15 mouse cellular contexts compared by ENCODE assay signal in the genomic region with DNA sequence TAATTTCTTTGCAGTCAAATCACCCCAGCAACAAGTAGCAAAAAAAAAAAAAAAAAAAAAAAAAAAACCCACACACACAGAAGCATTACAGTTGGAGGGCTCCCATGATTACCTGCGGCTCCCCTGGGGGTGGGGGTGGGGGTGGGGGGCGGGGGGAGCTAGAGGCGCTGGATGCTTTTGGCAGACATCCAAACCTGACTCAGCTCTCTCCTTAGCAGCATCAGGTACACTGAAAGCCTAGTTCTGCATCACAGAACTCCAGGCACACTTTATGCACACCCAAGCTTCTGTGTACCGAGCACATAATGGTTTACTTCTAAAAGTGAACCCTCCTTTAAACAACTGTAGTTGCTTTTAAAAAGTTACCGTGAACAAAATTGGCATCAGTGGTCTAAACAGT. TPM values are rescaled to one million over a fixed set of nuclear protein-coding genes. Genes with fewer than 3 reads are reported as not detected.
DNase-seq lines count a peak whose midpoint lies in the region; ATAC-seq and TF ChIP-seq lines count a peak whose summit lies in the region.
"Had no signal": no experiment of that assay in that cellular context is flagged by ENCODE, and none has a peak within 500 bp of the region (broad histone marks: within the 10 kb centered on the region; RNA-seq: fewer than 3 reads in every experiment).

No protein-coding gene starts in this region.

- 0 out of 2 replicates have a peak, but pooled peaks have one; percentile 52 for ATAC-seq in kidney, embryonic 15.5 days (replicated peaks; ENCODE audit: low FRiP score)
- ATAC-seq in forebrain, embryonic 14.5 days: 0 out of 2 replicates have a peak, but pooled peaks have one; percentile 11
- ATAC-seq in midbrain, postnatal 0 days (ENCODE audit: low FRiP score): no peak
- no peak for ATAC-seq in liver, postnatal 0 days
- ATAC-seq: intestine, embryonic 16.5 days had no signal

- no peak overlapping the region for H3K27ac ChIP-seq in kidney, embryonic 15.5 days
- H3K27ac ChIP-seq in forebrain, embryonic 14.5 days (ENCODE audit: low read depth, low read length): no peak overlapping the region
- no peak overlapping the region for H3K27ac ChIP-seq in midbrain, postnatal 0 days (ENCODE audit: low read depth, low read length)
- H3K27ac ChIP-seq in liver, postnatal 0 days (ENCODE audit: low read depth): no peak overlapping the region
- H3K27ac ChIP-seq: embryonic facial prominence, embryonic 15.5 days; layer of hippocampus, adult 2 months had no signal

- H3K4me2 ChIP-seq in kidney, embryonic 15.5 days: no peak overlapping the region
- peak overlapping the region; percentile 23; the same call in 1 of the 2 replicates for H3K4me2 ChIP-seq in forebrain, embryonic 14.5 days (ENCODE audit: low read length)
- H3K4me2 ChIP-seq in midbrain, postnatal 0 days (ENCODE audit: low read depth, low read length, poor library complexity, severe bottlenecking): peak overlapping the region; percentile 61
- no peak overlapping the region for H3K4me2 ChIP-seq in liver, postnatal 0 days (ENCODE audit: low read depth, low read length)
- H3K4me2 ChIP-seq: embryonic facial prominence, embryonic 15.5 days had no signal

- H3K4me3 ChIP-seq in kidney, embryonic 15.5 days (replicated peaks): no peak overlapping the region
- H3K4me3 ChIP-seq in forebrain, embryonic 14.5 days (ENCODE audit: low read depth, low read length): no peak overlapping the region
- peak overlapping the region; percentile 27 for H3K4me3 ChIP-seq in midbrain, postnatal 0 days (ENCODE audit: low read depth, low read length)
- no peak overlapping the region for H3K4me3 ChIP-seq in liver, postnatal 0 days (ENCODE audit: low read depth, low read length)
- H3K4me3 ChIP-seq: embryonic facial prominence, embryonic 15.5 days; layer of hippocampus, adult 2 months had no signal

- WGBS in kidney, embryonic 15.5 days: 23% methylated on average over 5 of the region's 5 CpGs
- WGBS in forebrain, embryonic 14.5 days: 13% methylated on average over 5 of the region's 5 CpGs
- WGBS in midbrain, postnatal 0 days: 19% methylated on average over 5 of the region's 5 CpGs
- 35% methylated on average over 5 of the region's 5 CpGs for WGBS in liver, postnatal 0 days (ENCODE audit: insufficient replicate concordance)

- H3K9ac ChIP-seq in kidney, embryonic 15.5 days: no peak overlapping the region
- no peak overlapping the region for H3K9ac ChIP-seq in forebrain, embryonic 14.5 days (ENCODE audit: low read length)
- H3K9ac ChIP-seq in midbrain, postnatal 0 days (replicated peaks; ENCODE audit: low read length, poor library complexity, severe bottlenecking): no peak overlapping the region
- no peak overlapping the region for H3K9ac ChIP-seq in liver, postnatal 0 days (replicated peaks)
- H3K9ac ChIP-seq: embryonic facial prominence, embryonic 15.5 days had no signal

- TF ChIP-seq EP300 in liver, postnatal 0 days (IDR thresholded peaks at IDR 0.05; ENCODE audit: low read depth): no peak

- TF ChIP-seq CTCF in midbrain, postnatal 0 days (IDR thresholded peaks at IDR 0.05): no peak
- no peak for TF ChIP-seq CTCF in liver, postnatal 0 days (IDR thresholded peaks at IDR 0.05; ENCODE audit: low read depth)

- peaks cover 14% of the 10 kb centered on the region for H3K27me3 ChIP-seq in kidney, embryonic 15.5 days
- no peaks in the 10 kb centered on the region for H3K27me3 ChIP-seq in forebrain, embryonic 14.5 days (replicated peaks; ENCODE audit: control insufficient read depth, insufficient read depth, low read length)
- H3K27me3 ChIP-seq in midbrain, postnatal 0 days (ENCODE audit: insufficient read depth, low read length): no peaks in the 10 kb centered on the region
- peaks cover 8% of the 10 kb centered on the region for H3K27me3 ChIP-seq in liver, postnatal 0 days (ENCODE audit: insufficient read depth, low read length)

- no peaks in the 10 kb centered on the region for H3K9me3 ChIP-seq in kidney, embryonic 15.5 days (replicated peaks)
- no peaks in the 10 kb centered on the region for H3K9me3 ChIP-seq in forebrain, embryonic 14.5 days (replicated peaks; ENCODE audit: control insufficient read depth, low read length)
- no peaks in the 10 kb centered on the region for H3K9me3 ChIP-seq in midbrain, postnatal 0 days (ENCODE audit: low read length)
- no peaks in the 10 kb centered on the region for H3K9me3 ChIP-seq in liver, postnatal 0 days (ENCODE audit: low read length)
- H3K9me3 ChIP-seq: embryonic facial prominence, embryonic 15.5 days had no signal

- peaks cover 10% of the 10 kb centered on the region for H3K4me1 ChIP-seq in kidney, embryonic 15.5 days
- H3K4me1 ChIP-seq in forebrain, embryonic 14.5 days (ENCODE audit: control insufficient read depth, insufficient read depth, low read length): peaks cover 5% of the 10 kb centered on the region; the same call in 1 of the 2 replicates
- no peaks in the 10 kb centered on the region for H3K4me1 ChIP-seq in midbrain, postnatal 0 days (ENCODE audit: insufficient read depth, low read length)
- H3K4me1 ChIP-seq in liver, postnatal 0 days (ENCODE audit: insufficient read depth): no peaks in the 10 kb centered on the region

- no peak for DNase-seq in kidney, postnatal 14 days
- peak; percentile 4 for DNase-seq in NIH3T3 (ENCODE audit: low read depth)
- peak; percentile 51 for DNase-seq in forebrain, embryonic 14.5 days (ENCODE audit: low spot score)
- DNase-seq in midbrain, postnatal 0 days (ENCODE audit: low spot score): peak; percentile 61
- DNase-seq in liver, postnatal 0 days: no peak
- no peak for DNase-seq in ovary, adult 18-20 months (ENCODE audit: low spot score)
- DNase-seq: heart, adult 18-20 months; right cerebral cortex, postnatal 25 days had no signal

- H3K36me3 ChIP-seq in kidney, embryonic 15.5 days: no peaks in the 10 kb centered on the region
- no peaks in the 10 kb centered on the region for H3K36me3 ChIP-seq in forebrain, embryonic 14.5 days (ENCODE audit: control insufficient read depth, insufficient read depth, low read length)
- no peaks in the 10 kb centered on the region for H3K36me3 ChIP-seq in midbrain, postnatal 0 days (ENCODE audit: insufficient read depth, low read length)
- H3K36me3 ChIP-seq in liver, postnatal 0 days (replicated peaks; ENCODE audit: insufficient read depth, low read length): no peaks in the 10 kb centered on the region
- H3K36me3 ChIP-seq: embryonic facial prominence, embryonic 15.5 days had no signal

RNA-seq across cellular contexts. Expression of a gene that starts 2.0 kb away (rescaled TPM):
- 0.96 and 1.4 TPM in 2 replicates for polyA plus RNA-seq in kidney, embryonic 15.5 days (2015; fragmentation: Nextera tagmentation; extraction: Ambion mirVana)
- 2.2 and 3.8 TPM in 2 replicates for polyA plus RNA-seq in forebrain, embryonic 14.5 days (2014; fragmentation: Nextera tagmentation; extraction: Ambion mirVana)
- 8.7 and 18.1 TPM in 2 replicates for total RNA-seq in midbrain, postnatal 0 days (2014; rRNA removed)
- 11.1 and 14.5 TPM in 2 replicates for polyA plus RNA-seq in midbrain, postnatal 0 days (2015; fragmentation: Nextera tagmentation; extraction: Ambion mirVana)
- not detected in 2 replicates for polyA plus RNA-seq in liver, postnatal 0 days (2015; fragmentation: Nextera tagmentation; extraction: Ambion mirVana)
- total RNA-seq: heart, adult 18-20 months; megakaryocyte, adult 5-6 weeks; neutrophil, adult 5-6 weeks had no signal
- polyA plus RNA-seq: heart, postnatal 0 days had no signal

Comparison
In these comparisons a context has a peak if more than half of its experiments do, and no peak if none do; other contexts are left out.
1. ATAC-seq: peak in kidney, embryonic 15.5 days (single experiment) and forebrain, embryonic 14.5 days (single experiment); none in midbrain, postnatal 0 days (single experiment) and liver, postnatal 0 days (single experiment).
2. H3K4me2 ChIP-seq: peak in forebrain, embryonic 14.5 days (single experiment) and midbrain, postnatal 0 days (single experiment); none in kidney, embryonic 15.5 days (single experiment) and liver, postnatal 0 days (single experiment).
3. DNase-seq: peak in NIH3T3 (single experiment), forebrain, embryonic 14.5 days (single experiment) and midbrain, postnatal 0 days (single experiment); none in kidney, postnatal 14 days (single experiment), liver, postnatal 0 days (single experiment) and ovary, adult 18-20 months (single experiment).